ENCODE assay signal across 11 mouse cellular contexts in genomic region chr4:152731082-152731720, GRCm38 (mm10).
"Had no signal": no experiment of that assay in that cellular context is flagged by ENCODE, and none has a peak within 500 bp of the region (broad histone marks: within the 10 kb centered on the region; RNA-seq: fewer than 3 reads in every experiment).

No protein-coding gene starts in this region.

- H3K4me2 ChIP-seq: limb, embryonic 13.5 days; neural tube, embryonic 13.5 days; stomach, embryonic 15.5 days had no signal

- H3K27ac ChIP-seq: kidney, postnatal 0 days; layer of hippocampus, adult 2 months; limb, embryonic 13.5 days; liver, embryonic 14.5 days; neural tube, embryonic 13.5 days; stomach, embryonic 15.5 days had no signal

- H3K4me1 ChIP-seq: stomach, embryonic 15.5 days had no signal

- DNase-seq: kidney, adult 11 months; lung, adult 18-20 months; thymus, adult 2 months; thymus, postnatal 36 days had no signal

- H3K4me3 ChIP-seq: layer of hippocampus, adult 2 months; limb, embryonic 13.5 days; neural tube, embryonic 13.5 days; stomach, embryonic 15.5 days had no signal

- H3K9me3 ChIP-seq: limb, embryonic 13.5 days; neural tube, embryonic 13.5 days; stomach, embryonic 15.5 days had no signal

- H3K36me3 ChIP-seq: limb, embryonic 13.5 days; neural tube, embryonic 13.5 days; stomach, embryonic 15.5 days had no signal

- H3K9ac ChIP-seq: limb, embryonic 13.5 days; liver, embryonic 14.5 days; neural tube, embryonic 13.5 days; stomach, embryonic 15.5 days had no signal

- ATAC-seq: midbrain, embryonic 16.5 days had no signal

- H3K27me3 ChIP-seq: neural tube, embryonic 13.5 days; stomach, embryonic 15.5 days had no signal
